Mouse (Mus musculus) hindbrain, embryonic 11.5 days (tissue): ENCODE data around the gene Sfmbt2. TPM values are rescaled to one million over a fixed set of nuclear protein-coding genes. Genes with fewer than 3 reads are reported as not detected.

Experiments
- ATAC-seq: fragments of 200-750 bp; cut with Nextera tagmentation; 2 replicates; pipeline ENCODE4 v1.8.0; 2017; ENCODE audit warnings: mild to moderate bottlenecking, moderate TSS enrichment, moderate library complexity; ENCODE audit not compliant: low FRiP score
- DNase-seq: peaks from one replicate; pipeline ENCODE4 v3.0.0-alpha.2; 2015; ENCODE audit warnings: low spot score
- H3K27ac ChIP-seq: fragments of 300-500 bp; sonication (generic); 2 replicates; pipeline ENCODE4 v1.5.1; 2014; ENCODE audit warnings: mild to moderate bottlenecking, low read depth, low read length
- H3K27me3 ChIP-seq: fragments of 300-500 bp; sonication (generic); 2 replicates; pipeline ENCODE4 v1.6.1; 2014; ENCODE audit warnings: mild to moderate bottlenecking, low read length, moderate library complexity, mixed read lengths; ENCODE audit not compliant: control insufficient read depth, insufficient read depth
- H3K36me3 ChIP-seq: fragments of 300-500 bp; sonication (generic); 2 replicates; pipeline ENCODE4 v1.6.1; 2014; ENCODE audit warnings: mild to moderate bottlenecking, low read length, moderate library complexity, mixed read lengths; ENCODE audit not compliant: control insufficient read depth, insufficient read depth
- H3K4me1 ChIP-seq: fragments of 300-500 bp; sonication (generic); replicated peaks from 2 replicates; pipeline ENCODE4 v1.6.1; 2014; ENCODE audit warnings: low read length, mixed read lengths; ENCODE audit not compliant: control insufficient read depth, insufficient read depth
- H3K4me2 ChIP-seq: fragments of 300-500 bp; sonication (generic); replicated peaks from 2 replicates; pipeline ENCODE4 v1.6.1; 2014; ENCODE audit warnings: mild to moderate bottlenecking, low read depth, low read length
- H3K4me3 ChIP-seq: fragments of 300-500 bp; sonication (generic); 2 replicates; pipeline ENCODE4 v1.5.1; 2014; ENCODE audit warnings: low read depth, low read length
- H3K9ac ChIP-seq: fragments of 300-500 bp; sonication (generic); 2 replicates; pipeline ENCODE4 v1.6.1; 2014; ENCODE audit warnings: low read depth, low read length
- H3K9me3 ChIP-seq: fragments of 300-500 bp; sonication (generic); 2 replicates; pipeline ENCODE4 v1.6.1; 2016; ENCODE audit warnings: low read length; ENCODE audit not compliant: control insufficient read depth
- WGBS: fragments of 180-500 bp; shearing (Covaris S2); extraction: QIAGEN DNeasy Blood & Tissue Kit; methylation state at CpG from one replicate; pipeline ENCODE4 v1.1.7; 2014; 5-methylcytosine and 5-hydroxymethylcytosine counted together
- polyA plus RNA-seq: library from polyadenylated mRNA; unstranded; fragments of >200 nt; fragmentation: Nextera tagmentation; extraction: Ambion mirVana; gene quantifications from 2 replicates; pipeline ENCODE4 v1.2.1, GENCODE M21; 2014

Sfmbt2 gene
- 1.4 and 2.6 TPM in 2 replicates for polyA plus RNA-seq

GRCm38 (mm10) chr2:10370176-10370575 is at the start of gene Sfmbt2:
TSS of gene Sfmbt2 (plus strand) at chr2:10370510.
- H3K36me3 ChIP-seq: no peaks in the 10 kb centered on the region
- H3K9ac ChIP-seq: no peak within 1 kb of the TSS
- H3K4me1 ChIP-seq: peaks cover 5% of the 10 kb centered on the region; the same call in 1 of the 2 replicates
- no peak for ATAC-seq
- H3K4me3 ChIP-seq: no peak within 1 kb of the TSS
- no peak within 1 kb of the TSS for H3K27ac ChIP-seq
- WGBS: 0% methylated on average over 8 of the region's 10 CpGs
- H3K27me3 ChIP-seq: peaks cover 50% of the 10 kb centered on the region
- H3K9me3 ChIP-seq: no peaks in the 10 kb centered on the region
- peak; percentile 42 for DNase-seq
- no peak within 1 kb of the TSS for H3K4me2 ChIP-seq

- Histone ChIP-seq H3K4me2 (no peak overlapping the region), H3K4me3 (no peak overlapping the region), H3K27me3 (no peaks in the 10 kb centered on the region), H3K27ac (no peak overlapping the region), H3K9me3 (no peaks in the 10 kb centered on the region), H3K9ac (no peak overlapping the region), H3K36me3 (no peaks in the 10 kb centered on the region), H3K4me1 (no peaks in the 10 kb centered on the region)
- WGBS: 78% methylated on average over 6 of the region's 6 CpGs
- DNase-seq (no peak), ATAC-seq (no peak)
Observed at GRCm38 (mm10) chr2:10321093-10321492, 49.2 kb upstream of the Sfmbt2 start.

GRCm38 (mm10) chr2:10323173-10323572 is 47.1 kb upstream of the Sfmbt2 start:
- 88% methylated on average over 4 of the region's 4 CpGs for WGBS

GRCm38 (mm10) chr2:10324980-10325379 is 45.3 kb upstream of the Sfmbt2 start:
- no peak overlapping the region for H3K4me2 ChIP-seq
- H3K4me3 ChIP-seq: no peak overlapping the region
- WGBS: 86% methylated on average over 4 of the region's 4 CpGs
- no peak overlapping the region for H3K9ac ChIP-seq
- H3K36me3 ChIP-seq: no peaks in the 10 kb centered on the region
- no peak overlapping the region for H3K27ac ChIP-seq
- no peaks in the 10 kb centered on the region for H3K27me3 ChIP-seq
- no peak for DNase-seq
- H3K9me3 ChIP-seq: no peaks in the 10 kb centered on the region
- no peak for ATAC-seq
- H3K4me1 ChIP-seq: no peaks in the 10 kb centered on the region

More at GRCm38 (mm10) chr2:10323173-10323572, 47.1 kb upstream of the Sfmbt2 start:
- H3K4me3 ChIP-seq: no peak overlapping the region
- H3K9me3 ChIP-seq: no peaks in the 10 kb centered on the region
- H3K9ac ChIP-seq: no peak overlapping the region
- H3K4me2 ChIP-seq: no peak overlapping the region
- ATAC-seq (no peak), DNase-seq (no peak)
- H3K27me3 ChIP-seq: no peaks in the 10 kb centered on the region
- H3K4me1 ChIP-seq: no peaks in the 10 kb centered on the region
- H3K36me3 ChIP-seq: no peaks in the 10 kb centered on the region
- H3K27ac ChIP-seq: no peak overlapping the region

GRCm38 (mm10) chr2:10330216-10330615 is 40.1 kb upstream of the Sfmbt2 start:
- ATAC-seq (no peak), DNase-seq (no peak)
- Histone ChIP-seq H3K9me3 (no peaks in the 10 kb centered on the region), H3K9ac (no peak overlapping the region), H3K36me3 (no peaks in the 10 kb centered on the region), H3K4me3 (no peak overlapping the region), H3K27me3 (no peaks in the 10 kb centered on the region), H3K4me1 (no peaks in the 10 kb centered on the region), H3K27ac (no peak overlapping the region), H3K4me2 (no peak overlapping the region)
- 74% methylated on average over 5 of the region's 5 CpGs for WGBS

- ATAC-seq: no peak
- Histone ChIP-seq H3K36me3 (no peaks in the 10 kb centered on the region), H3K9ac (no peak overlapping the region), H3K9me3 (no peaks in the 10 kb centered on the region), H3K27me3 (no peaks in the 10 kb centered on the region), H3K27ac (no peak overlapping the region), H3K4me3 (no peak overlapping the region), H3K4me1 (no peaks in the 10 kb centered on the region), H3K4me2 (no peak overlapping the region)
- WGBS: 5% methylated on average over 6 of the region's 6 CpGs
- no peak for DNase-seq
Observed at GRCm38 (mm10) chr2:10334299-10334698, 36.0 kb upstream of the Sfmbt2 start.

- Histone ChIP-seq H3K9ac (no peak overlapping the region), H3K36me3 (no peaks in the 10 kb centered on the region), H3K27ac (no peak overlapping the region), H3K27me3 (no peaks in the 10 kb centered on the region), H3K9me3 (no peaks in the 10 kb centered on the region), H3K4me1 (no peaks in the 10 kb centered on the region), H3K4me3 (no peak overlapping the region), H3K4me2 (no peak overlapping the region)
- ATAC-seq (no peak), DNase-seq (no peak)
- 56% methylated on average over 4 of the region's 4 CpGs for WGBS
Observed at GRCm38 (mm10) chr2:10335037-10335608, 35.2 kb upstream of the Sfmbt2 start.

- ATAC-seq (no peak), DNase-seq (no peak)
- H3K9me3 ChIP-seq: no peaks in the 10 kb centered on the region
- WGBS: 86% methylated on average over 1 of the region's 1 CpGs
- no peak overlapping the region for H3K4me3 ChIP-seq
- H3K4me2 ChIP-seq: no peak overlapping the region
- H3K9ac ChIP-seq: no peak overlapping the region
- H3K27ac ChIP-seq: no peak overlapping the region
- no peaks in the 10 kb centered on the region for H3K36me3 ChIP-seq
- H3K27me3 ChIP-seq: no peaks in the 10 kb centered on the region
- H3K4me1 ChIP-seq: no peaks in the 10 kb centered on the region
Observed at GRCm38 (mm10) chr2:10340022-10340421, 30.3 kb upstream of the Sfmbt2 start.

- 91% methylated on average over 5 of the region's 5 CpGs for WGBS
- no peaks in the 10 kb centered on the region for H3K36me3 ChIP-seq
- no peak overlapping the region for H3K9ac ChIP-seq
- H3K4me1 ChIP-seq: no peaks in the 10 kb centered on the region
- no peak overlapping the region for H3K4me2 ChIP-seq
- no peak for ATAC-seq
- H3K27me3 ChIP-seq: no peaks in the 10 kb centered on the region
- H3K4me3 ChIP-seq: no peak overlapping the region
- no peak for DNase-seq
- no peak overlapping the region for H3K27ac ChIP-seq
- no peaks in the 10 kb centered on the region for H3K9me3 ChIP-seq
Observed at GRCm38 (mm10) chr2:10343523-10343922, 26.8 kb upstream of the Sfmbt2 start.
